Mouse (Mus musculus) spleen, adult 2 months (tissue): ENCODE measurements around the gene Pttg1ip.

Experiments
- CTCF ChIP-seq: fragments of 200-500 bp; IDR thresholded peaks from 2 replicates; pipeline ENCODE4 v1.5.1; 2011; ENCODE audit warnings: mild to moderate bottlenecking, inconsistent platforms; ENCODE audit not compliant: insufficient read depth, insufficient read length, insufficient replicate concordance; ENCODE audit errors: extremely low read depth
- POLR2A ChIP-seq: fragments of 200-500 bp; IDR thresholded peaks from 2 replicates; pipeline ENCODE4 v1.6.1; 2011; ENCODE audit warnings: low read depth, low read length, inconsistent platforms

DNA sequence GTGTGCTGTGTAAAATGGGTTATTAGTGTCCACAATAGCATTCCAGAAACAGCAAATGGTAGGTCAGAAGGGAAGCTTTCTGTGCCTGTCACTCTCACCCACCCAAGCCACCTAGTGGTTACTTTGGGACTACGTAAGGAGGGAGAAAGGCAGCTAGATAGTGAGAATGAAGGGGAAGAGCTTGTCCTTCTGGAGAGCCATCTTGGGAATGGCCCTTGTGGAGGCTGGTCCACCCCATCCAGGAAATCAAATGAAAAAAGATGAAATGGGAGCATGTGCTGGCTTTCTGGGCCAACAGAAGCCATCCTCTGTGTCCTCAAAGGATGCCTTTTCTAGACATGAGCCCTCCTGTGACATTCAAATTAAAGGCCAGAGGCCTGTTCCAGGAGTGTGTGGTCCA is 23.8 kb downstream of the Pttg1ip start:
- no peak for TF ChIP-seq CTCF
- no peak for TF ChIP-seq POLR2A
